Mouse (Mus musculus): ENCODE measurements around the gene Epha3.

The Epha3 gene

GRCm38 (mm10) chr16:63506437-63506836, 357.5 kb downstream of the Epha3 start:
- no peak for DNase-seq (ENCODE audit: low read depth, low spot score)

DNA sequence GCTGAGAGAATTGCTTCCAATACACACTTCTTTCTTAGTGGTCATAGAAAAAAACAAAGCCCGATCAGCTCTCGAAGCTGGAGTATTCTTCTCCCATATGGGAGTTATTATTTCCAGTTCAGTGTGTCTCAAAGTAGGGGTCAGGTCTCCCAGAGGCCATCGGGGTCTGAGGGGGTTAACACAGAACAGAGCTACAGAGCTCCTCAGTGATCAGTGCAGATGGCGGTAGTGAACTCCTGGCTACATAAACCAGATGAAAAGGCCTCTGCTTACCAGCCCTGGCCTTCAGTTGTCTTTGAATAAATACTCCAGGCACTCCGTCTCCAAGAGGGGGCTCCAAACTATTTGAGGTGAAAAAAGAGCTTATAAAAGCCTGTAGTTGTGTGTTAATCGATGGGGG, 362.5 kb downstream of the Epha3 start:
- DNase-seq (ENCODE audit: low read depth, low spot score) = no peak

- no peak for DNase-seq (ENCODE audit: low read depth, low spot score)
Measured at GRCm38 (mm10) chr16:63500975-63501393, 363.0 kb downstream of the Epha3 start.

Data from brain, embryonic 18.5 days (tissue).